Mouse (Mus musculus): ENCODE data around the gene Wwox. TPM values are rescaled to one million over a fixed set of nuclear protein-coding genes. Genes with fewer than 3 reads are reported as not detected.

Wwox gene
- total RNA-seq, 2 experiments from 2014 or later = 12.5 to 12.9 TPM

DNA sequence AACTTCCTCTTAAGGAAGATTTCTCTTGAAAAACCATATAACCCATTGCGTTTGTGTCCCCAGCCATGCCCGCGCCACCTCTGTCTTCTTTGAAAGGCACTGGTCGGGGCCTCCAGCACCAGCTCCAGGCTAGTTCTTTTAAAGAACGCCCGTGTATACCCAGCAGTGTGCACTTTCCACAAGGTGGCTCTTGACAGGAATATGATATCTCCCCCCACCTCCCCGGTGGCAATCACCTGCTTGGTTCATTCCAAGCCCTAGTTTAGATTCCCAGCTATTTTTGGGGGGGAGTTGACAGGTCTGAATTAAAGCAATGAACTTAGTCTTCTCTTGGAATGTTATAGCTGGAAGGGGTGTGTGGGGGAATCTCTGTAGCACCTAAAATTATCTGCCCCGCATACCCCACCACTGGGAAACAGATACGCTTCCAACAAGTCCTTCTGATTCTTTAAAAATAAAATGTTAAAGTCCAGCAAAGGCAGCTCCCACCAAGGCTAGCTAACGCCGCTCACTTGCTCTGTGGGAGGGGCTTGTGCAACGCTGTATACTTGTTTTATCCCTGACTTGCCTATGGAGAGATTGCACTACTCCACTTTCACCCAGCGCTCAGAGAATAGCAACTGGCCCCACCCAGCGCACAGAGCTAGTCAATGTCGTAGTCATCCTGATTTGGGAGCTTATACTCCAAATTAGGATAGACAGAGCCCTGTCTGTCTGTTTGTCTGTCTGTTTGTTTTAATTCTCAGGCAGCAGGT is 538.9 kb downstream of the Wwox start:
- intact Hi-C loops (cut with DNase I) = no loop called here
- no peak for DNase-seq

DNA sequence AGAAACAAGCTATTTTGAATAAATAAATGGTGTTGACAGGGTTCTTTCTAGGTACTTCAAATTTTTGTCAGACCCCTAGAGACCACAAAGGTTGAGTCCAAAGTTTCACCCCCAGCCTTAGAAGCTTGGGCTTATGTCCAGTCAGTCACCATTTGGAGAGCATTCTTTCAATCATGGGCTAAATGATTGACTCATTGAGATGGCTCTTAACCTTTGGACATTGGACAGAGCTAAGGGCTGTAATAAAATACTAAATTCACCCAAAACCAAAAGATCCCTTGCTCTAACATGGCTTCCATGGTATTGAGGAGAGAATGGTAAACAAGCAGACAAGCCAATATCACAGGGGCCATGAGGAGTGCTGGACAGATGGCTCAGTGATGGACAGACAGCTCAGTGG is 540.2 kb downstream of the Wwox start:
- intact Hi-C loops (cut with DNase I) = no loop called here

DNA sequence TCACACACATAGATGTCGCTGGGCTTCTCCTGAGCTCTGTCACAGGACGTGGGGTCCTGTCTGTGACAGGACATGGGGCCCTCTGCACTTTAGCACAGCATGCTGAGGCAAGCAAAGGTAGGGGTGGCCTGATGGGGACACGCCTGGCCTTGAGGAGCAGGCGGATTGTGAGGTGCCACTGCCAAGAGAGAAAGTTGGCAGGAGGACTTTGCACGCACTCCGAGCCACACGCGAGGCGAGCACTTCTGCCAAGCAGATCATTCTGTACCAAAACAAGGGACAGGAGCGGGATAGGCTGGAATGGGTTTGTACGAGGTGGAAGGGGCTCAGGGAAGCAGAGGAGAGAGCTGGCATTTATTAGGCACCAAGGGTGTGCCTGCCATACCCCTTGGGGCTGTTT is 543.3 kb downstream of the Wwox start:
- no peak for DNase-seq

More for the DNA sequence above, 540.2 kb downstream of the Wwox start:
- DNase-seq = no peak

DNA sequence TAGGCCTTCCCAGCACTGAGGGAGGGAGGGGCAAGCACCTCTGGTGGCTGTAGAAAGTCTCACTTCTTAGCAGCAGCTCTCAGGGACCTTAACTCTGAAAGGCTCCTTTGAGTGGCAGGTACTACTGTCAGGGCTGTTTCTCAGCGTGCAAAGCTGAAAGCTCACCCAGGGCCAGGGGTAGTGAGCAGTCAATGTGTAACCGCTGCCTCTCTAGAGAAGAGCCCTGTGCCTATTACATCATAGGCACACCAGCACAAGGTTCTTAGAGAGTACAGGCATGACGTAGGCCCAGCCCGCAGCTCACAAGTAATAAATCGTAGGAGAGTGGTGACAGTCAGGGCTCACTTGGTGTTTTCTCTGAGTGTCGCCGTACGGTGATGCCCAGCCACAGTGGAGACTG is 545.0 kb downstream of the Wwox start:
- intact Hi-C loops (cut with DNase I) = no loop called here
- no peak for DNase-seq

More for the DNA sequence above, 543.3 kb downstream of the Wwox start:
- intact Hi-C loops (cut with DNase I) = no loop called here

- intact Hi-C loops (cut with DNase I) = no loop called here
- DNase-seq = no peak
These were observed 546.5 kb downstream of the Wwox start for GRCm38 (mm10) chr8:114985996-114986395.

DNA sequence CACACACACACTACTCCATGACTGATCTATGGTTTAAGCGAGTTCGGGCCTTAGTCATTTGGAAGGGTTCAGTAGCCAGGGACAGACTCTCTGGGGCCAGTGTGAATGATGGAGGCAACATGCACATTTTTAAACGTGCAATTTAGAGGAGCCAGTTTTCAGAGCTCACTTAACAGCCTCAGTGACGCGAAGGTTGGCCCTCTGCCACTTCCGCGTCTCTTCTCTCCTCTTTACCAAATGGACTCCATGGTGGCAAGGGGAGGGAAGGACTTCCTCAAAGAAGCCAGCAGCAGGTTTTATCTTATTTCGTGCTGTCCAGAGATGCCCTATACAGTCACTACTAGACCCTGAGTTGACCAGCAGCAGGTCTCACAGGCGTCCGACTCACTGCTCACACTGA is 547.5 kb downstream of the Wwox start:
- intact Hi-C loops (cut with DNase I) = no loop called here
- no peak for DNase-seq

DNA sequence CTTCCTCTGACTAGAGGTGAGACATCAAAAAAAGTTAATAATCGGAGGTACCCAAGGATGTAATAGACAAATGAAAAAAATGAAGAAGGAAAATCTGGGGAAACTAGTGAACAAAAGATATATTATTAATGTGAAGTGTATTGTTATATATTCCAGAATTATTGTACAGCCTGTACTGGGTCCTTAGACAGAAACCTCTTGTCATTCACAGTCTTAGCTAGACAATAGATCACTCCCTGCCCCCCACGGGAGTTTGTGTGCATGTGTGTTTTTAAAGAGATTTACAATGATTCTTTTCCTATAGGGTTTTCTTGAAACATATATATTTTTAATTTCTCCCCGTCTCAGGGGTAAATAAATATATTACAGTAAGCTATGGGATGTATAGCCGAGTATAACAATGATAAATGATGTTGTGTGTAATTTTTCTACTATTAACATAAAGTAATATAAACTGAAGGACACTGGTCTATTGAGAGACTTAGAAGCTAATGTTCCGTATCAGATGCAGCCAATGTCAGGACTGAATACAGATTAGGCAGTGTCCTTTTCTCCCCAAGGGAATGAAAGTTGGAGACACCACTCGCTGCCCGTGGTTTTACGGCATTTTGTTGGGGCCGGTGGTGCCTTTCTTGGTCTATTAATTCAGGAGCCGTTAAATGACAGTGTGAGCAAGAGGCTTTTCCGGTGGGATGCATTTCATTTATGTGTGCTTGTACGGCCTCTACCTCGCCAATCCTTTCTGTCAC is 551.6 kb downstream of the Wwox start:
- no peak for DNase-seq
- intact Hi-C loops (cut with DNase I) = no loop called here

DNA sequence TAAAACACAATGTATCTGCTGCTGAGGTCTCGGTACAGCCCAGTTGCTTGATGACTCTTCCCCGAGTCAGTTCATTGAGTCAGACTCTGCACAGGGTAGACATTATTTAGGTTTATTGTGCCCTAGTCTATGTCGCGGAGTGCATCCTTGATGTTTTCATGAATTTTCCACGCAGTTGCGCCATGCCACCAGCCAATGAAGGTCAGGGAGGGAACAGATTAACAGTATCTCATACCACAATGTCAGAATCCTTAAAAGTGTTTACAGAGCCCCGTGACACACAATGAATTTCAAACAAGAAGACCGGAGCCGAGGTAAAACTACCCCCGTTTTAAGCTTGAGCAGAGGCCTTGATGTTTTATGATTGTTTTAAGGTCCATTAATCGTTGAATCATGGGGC is 561.3 kb downstream of the Wwox start:
- intact Hi-C loops (cut with DNase I) = no loop called here
- DNase-seq = no peak

DNA sequence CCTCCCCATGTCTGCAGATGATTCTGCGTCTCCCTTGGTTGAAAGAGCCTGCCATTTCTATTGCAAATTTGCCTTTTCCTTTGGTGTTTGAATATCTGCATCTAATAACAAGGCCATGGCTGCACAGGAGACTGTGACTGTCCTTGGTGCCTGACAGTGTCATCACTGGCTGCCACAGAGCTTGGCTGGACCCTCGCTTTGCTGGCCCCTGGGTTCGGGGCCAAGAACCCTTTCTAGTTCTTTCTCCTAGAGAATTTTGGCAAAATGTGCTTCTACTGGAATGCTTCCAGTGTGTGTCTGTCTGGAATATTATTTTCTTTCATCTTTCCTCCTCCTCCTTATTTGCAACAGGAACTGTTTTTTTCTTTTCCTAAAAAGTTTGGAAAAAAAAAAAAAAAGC is 565.6 kb downstream of the Wwox start:
- intact Hi-C loops (cut with DNase I) = no loop called here

GRCm38 (mm10) chr8:115006561-115006960 is 567.1 kb downstream of the Wwox start:
- DNase-seq = peak; percentile 30

More for the DNA sequence above, 565.6 kb downstream of the Wwox start:
- DNase-seq = no peak

DNA sequence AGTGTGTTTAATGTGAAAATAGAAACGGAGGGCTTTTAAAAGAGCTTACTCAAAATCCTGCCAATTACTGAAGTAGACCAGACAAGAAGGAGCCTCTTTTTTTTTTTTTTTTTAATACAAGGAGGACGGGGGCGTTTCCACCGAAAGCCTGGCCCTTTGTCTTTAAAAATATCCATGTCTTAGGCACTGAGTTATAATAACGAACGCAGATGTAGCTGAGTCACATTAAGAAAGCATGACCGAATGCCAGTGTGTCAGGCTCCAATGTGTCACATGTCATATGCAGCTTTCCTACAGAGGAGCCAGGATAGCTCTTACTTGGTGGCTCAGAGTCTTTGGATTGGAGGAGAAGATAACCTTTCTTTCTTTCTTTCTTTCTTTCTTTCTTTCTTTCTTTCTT is 567.8 kb downstream of the Wwox start:
- no peak for DNase-seq
- intact Hi-C loops (cut with DNase I) = no loop called here

More at GRCm38 (mm10) chr8:115006561-115006960, 567.1 kb downstream of the Wwox start:
- intact Hi-C loops (cut with DNase I) = no loop called here

DNA sequence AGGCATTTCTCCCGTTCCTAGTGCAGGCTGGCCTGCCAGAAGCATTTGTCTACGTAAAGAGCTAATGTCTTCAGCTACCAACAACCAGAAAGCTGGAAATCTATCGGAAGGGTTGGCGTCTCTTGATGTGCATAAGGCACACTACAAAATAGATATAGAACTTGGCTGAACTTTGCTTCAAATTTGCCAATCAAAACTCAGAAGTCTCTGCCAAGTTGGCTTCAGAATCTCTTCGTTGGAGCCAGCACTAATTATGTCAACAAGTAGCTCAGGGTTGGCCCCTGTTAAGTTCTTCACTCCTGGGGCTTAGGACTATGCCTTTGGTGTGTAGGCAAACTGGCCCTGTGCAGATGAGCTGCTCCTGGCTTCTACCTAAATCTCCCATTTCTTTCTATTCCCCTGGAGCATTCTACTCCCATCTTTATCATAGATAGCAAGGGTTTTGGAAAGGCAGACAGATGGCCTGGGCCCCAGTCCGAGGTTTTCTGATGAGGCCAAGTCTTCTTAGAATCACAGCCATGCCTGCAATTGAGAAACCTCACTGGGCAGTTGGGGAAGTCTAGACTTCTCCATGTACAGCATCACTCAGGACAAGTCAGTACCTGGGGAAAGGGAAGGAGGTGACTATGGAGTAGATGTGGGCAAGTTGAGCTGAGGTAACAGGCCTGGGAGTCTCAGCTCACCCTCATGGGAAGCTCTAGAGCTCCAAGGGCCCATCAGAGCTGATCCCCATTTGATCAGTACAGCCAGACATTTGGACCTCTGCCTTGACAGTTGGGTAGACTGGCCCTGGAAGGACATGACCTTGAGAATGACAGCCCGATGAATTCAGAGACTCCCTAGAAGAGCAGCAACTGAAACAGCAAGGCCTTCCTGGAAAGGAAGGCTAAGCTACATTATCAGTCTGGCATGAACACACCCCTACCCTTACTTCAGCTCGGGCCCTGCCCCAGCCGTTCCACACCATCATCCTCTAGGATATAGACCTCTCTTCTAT is 569.5 kb downstream of the Wwox start:
- peak; percentile 19 for DNase-seq
- intact Hi-C loops (cut with DNase I) = no loop called here

- no peak for DNase-seq
- intact Hi-C loops (cut with DNase I) = no loop called here
These were observed 570.7 kb downstream of the Wwox start for GRCm38 (mm10) chr8:115009897-115010768.

GRCm38 (mm10) chr8:115010769-115011073 is 571.3 kb downstream of the Wwox start:
- intact Hi-C loops (cut with DNase I) = no loop called here
- no peak for DNase-seq

DNA sequence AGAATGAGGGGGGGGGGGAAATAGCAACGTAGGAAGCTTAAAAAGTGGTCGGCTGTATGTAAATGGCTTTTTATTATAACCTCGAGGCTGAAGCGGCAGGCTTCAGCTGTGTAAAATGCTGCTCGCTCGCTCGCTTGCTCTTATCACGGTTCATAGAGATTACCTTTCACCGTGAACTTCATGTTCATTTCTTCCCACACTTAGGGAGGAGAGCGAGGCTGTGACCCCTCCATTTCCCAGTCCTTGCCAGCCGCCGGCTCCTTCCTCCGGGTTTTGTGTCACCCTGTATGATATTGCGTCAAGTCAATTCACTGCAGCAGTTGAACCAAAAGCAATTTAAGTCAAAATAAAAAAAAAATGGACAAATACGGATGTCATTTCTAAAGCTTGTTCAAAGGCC is 580.2 kb downstream of the Wwox start:
- intact Hi-C loops (cut with DNase I) = no loop called here
- DNase-seq = no peak

DNA sequence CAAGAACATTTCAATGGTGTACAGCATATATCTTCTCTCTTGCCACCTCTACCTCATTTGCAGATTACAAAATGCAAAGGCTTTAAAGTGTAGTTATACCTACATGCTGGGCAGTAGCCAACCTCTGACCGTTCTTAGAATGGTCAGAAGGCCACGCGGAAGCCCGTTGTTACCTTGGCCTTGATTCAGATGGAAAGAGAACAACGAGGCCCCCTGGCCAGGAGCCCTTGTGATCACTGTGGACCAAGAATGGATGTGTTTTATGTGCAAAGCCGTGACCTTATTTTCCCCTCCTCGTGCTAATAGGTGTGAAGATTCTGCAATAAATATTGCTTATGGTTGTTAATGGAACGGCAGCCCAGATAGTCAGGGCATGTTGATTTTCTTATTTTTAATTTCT is 582.3 kb downstream of the Wwox start:
- no peak for DNase-seq
- intact Hi-C loops (cut with DNase I) = no loop called here

GRCm38 (mm10) chr8:115024062-115024461 is 584.6 kb downstream of the Wwox start:
- DNase-seq = no peak
- intact Hi-C loops (cut with DNase I) = no loop called here

DNA sequence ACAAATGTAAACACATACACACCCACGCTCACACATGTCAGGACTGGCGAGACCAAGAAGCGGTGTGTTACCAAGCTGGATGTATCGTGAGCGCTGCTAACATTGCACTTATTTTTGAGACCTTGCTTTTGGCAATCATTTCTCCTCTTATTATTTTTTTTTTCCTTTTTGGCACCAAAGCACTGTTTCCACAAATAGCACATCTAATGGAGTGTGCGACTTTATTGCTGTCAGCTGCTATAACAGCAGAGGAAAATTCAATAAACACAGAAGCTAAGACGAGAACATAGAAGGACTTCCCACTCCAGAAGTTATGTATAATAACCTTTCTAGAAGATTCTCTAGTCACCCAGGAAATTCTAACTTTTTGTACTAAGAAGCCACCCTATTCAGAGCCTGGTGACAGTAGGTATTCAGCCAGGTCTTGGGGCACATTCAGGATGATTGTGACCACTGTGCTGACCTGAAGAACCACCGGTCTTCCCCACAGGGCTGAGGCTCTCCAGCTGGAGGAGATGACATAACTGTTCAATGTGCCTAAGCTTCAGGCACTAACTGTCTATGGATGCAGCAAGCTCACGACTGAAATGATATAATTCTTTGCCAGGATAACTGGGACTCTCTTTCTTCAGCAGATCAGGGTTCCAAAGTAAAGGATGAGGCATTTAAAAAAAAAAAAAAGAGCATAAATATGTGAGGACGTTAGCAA is 586.1 kb downstream of the Wwox start:
- intact Hi-C loops (cut with DNase I) = no loop called here
- DNase-seq = no peak

DNA sequence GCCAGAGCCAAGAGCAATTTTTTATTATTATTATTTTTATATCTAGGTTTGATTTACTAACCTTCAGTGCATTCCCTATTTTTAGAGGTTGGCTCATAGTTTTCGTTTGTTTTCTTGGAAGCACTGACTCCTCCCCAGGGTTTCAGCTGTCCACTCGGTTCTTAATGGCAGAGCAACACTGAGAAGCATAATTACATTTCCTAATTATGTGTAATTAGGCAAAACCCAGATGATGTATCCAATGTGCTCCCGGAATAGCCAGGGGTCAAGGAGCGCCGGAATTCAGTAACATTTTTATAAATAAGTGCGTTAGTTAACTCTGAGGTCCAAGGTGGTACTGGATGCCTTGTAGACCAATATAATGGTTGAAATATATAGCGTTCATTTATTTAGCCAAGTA is 586.7 kb downstream of the Wwox start:
- intact Hi-C loops (cut with DNase I) = no loop called here

DNA sequence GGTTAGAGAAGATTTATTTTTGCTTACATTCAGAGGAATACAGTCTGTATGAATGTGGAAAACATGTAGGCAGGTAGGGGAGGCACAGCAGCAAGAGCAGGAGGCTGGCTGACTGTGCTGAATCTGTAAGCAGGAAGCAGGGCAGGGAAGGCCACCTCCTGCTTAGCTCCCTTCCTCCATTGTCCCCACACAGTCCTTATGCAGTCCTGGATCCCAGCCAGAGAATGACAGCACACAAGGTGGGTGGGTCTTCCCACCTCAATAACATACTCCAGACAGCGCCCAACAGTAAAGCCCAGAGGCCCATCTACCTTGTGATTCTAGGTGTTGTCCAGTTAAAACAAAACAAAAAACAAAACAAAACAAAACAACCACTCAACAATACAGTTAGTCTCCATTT is 593.7 kb downstream of the Wwox start:
- no peak for DNase-seq
- intact Hi-C loops (cut with DNase I) = no loop called here

More for the DNA sequence above, 586.7 kb downstream of the Wwox start:
- DNase-seq = no peak
